8 mouse cellular contexts compared by ENCODE assay signal in the genomic region with DNA sequence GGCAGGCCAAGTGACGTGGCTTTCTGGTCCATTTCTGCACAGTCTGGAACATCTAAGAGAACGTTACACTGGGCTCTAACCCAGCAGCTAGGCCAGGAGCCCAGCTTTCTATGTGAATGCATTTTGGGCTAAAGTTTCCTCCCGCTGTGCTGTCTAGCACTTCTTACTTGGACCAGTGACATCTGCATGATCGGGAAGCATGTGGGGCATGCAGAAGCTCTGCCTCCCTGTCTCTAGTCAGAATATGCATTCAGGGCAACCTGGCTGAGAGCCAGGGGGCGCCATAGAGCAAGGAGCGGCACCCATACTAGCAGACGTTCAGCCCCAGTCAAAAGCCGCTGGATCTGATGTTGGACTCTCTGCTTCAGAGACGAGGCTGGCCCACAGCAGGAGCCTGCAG.
A peak's percentile ranks its signal among the peaks of the same experiment; 100 is the strongest.
DNase-seq lines count a peak whose midpoint lies in the region.

No protein-coding gene starts in this region.

- intact Hi-C loops in gastrocnemius, postnatal 14 days (cut with DNase I; ENCODE audit: low total_unique reads): no loop called here

- DNase-seq in adrenal gland, adult (ENCODE audit: inconsistent age in 2 of 2, low spot score in 1 of 2): peak; percentile 61 to 81
- DNase-seq in adrenal gland, adult 8-10 months: no peak
- peak; percentile 33 for DNase-seq in MEL-GATA-1-ER (ENCODE audit: extremely low read depth, low read depth)
- DNase-seq in cerebellum, adult 8-10 months: peak; percentile 50
- DNase-seq in gastrocnemius, postnatal 14 days: peak; percentile 45
- peak; percentile 50 for DNase-seq in layer of hippocampus, adult 9-11 months
- peak; percentile 68 to 75 for DNase-seq in lung, postnatal 4 days
- DNase-seq in spleen, postnatal 14 days (ENCODE audit: low spot score in 2 of 2): peak; percentile 48 to 77
